Mouse (Mus musculus): ENCODE data around the gene Farsa. TPM values are rescaled to one million over a fixed set of nuclear protein-coding genes. Genes with fewer than 3 reads are reported as not detected.
A peak's percentile ranks its signal among the peaks of the same experiment; 100 is the strongest.

Gene Farsa
- total and polyA plus RNA-seq, 2 experiments from 2014 or later, result 84.6 to 92.7 TPM

- H3K9ac ChIP-seq (replicated peaks; ENCODE audit: low read length, poor library complexity, severe bottlenecking), result peak overlapping the region; percentile 99
- peak overlapping the region; percentile 90 for H3K4me3 ChIP-seq (ENCODE audit: low read depth, low read length)
- 71% methylated on average over 10 of the region's 10 CpGs for WGBS
- peaks cover 5% of the 10 kb centered on the region; the same call in 1 of the 2 replicates for H3K4me1 ChIP-seq (ENCODE audit: insufficient read depth, low read length)
- DNase-seq (ENCODE audit: low spot score) (no peak), ATAC-seq (ENCODE audit: low FRiP score) (no peak)
- TF ChIP-seq CTCF (IDR thresholded peaks at IDR 0.05), result peak; percentile 35
- peak overlapping the region; percentile 97 for H3K27ac ChIP-seq (ENCODE audit: low read depth, low read length)
- H3K27me3 ChIP-seq (ENCODE audit: insufficient read depth, low read length), result no peaks in the 10 kb centered on the region
- no peaks in the 10 kb centered on the region for H3K9me3 ChIP-seq (ENCODE audit: low read length)
- H3K36me3 ChIP-seq (ENCODE audit: insufficient read depth, low read length), result peaks cover 40% of the 10 kb centered on the region
- H3K4me2 ChIP-seq (ENCODE audit: low read depth, low read length, poor library complexity, severe bottlenecking), result peak overlapping the region; percentile 66
These were observed 23.7 kb upstream of the Farsa start for GRCm38 (mm10) chr8:84832759-84833742.

GRCm38 (mm10) chr8:84834002-84834865 lies 22.6 kb upstream of the Farsa start:
- no peak overlapping the region for H3K27ac ChIP-seq (ENCODE audit: low read depth, low read length)
- H3K4me1 ChIP-seq (ENCODE audit: insufficient read depth, low read length), result peaks cover 6% of the 10 kb centered on the region; the same call in 1 of the 2 replicates
- no peak overlapping the region for H3K4me2 ChIP-seq (ENCODE audit: low read depth, low read length, poor library complexity, severe bottlenecking)
- no peaks in the 10 kb centered on the region for H3K9me3 ChIP-seq (ENCODE audit: low read length)
- 82% methylated on average over 19 of the region's 19 CpGs for WGBS
- ATAC-seq (ENCODE audit: low FRiP score), result no peak
- H3K27me3 ChIP-seq (ENCODE audit: insufficient read depth, low read length), result no peaks in the 10 kb centered on the region
- no peak for TF ChIP-seq CTCF (IDR thresholded peaks at IDR 0.05)
- H3K4me3 ChIP-seq (ENCODE audit: low read depth, low read length), result no peak overlapping the region
- peaks cover 44% of the 10 kb centered on the region for H3K36me3 ChIP-seq (ENCODE audit: insufficient read depth, low read length)
- H3K9ac ChIP-seq (replicated peaks; ENCODE audit: low read length, poor library complexity, severe bottlenecking), result no peak overlapping the region
- peak; percentile 66 for DNase-seq (ENCODE audit: low spot score)

GRCm38 (mm10) chr8:84834866-84835855 lies 21.6 kb upstream of the Farsa start:
- Histone ChIP-seq H3K27ac (ENCODE audit: low read depth, low read length) (no peak overlapping the region), H3K36me3 (ENCODE audit: insufficient read depth, low read length) (peaks cover 44% of the 10 kb centered on the region), H3K9me3 (ENCODE audit: low read length) (no peaks in the 10 kb centered on the region), H3K9ac (replicated peaks; ENCODE audit: low read length, poor library complexity, severe bottlenecking) (0 out of 2 replicates have a peak overlapping the region, but pooled peaks have one; percentile 2), H3K27me3 (ENCODE audit: insufficient read depth, low read length) (no peaks in the 10 kb centered on the region), H3K4me2 (ENCODE audit: low read depth, low read length, poor library complexity, severe bottlenecking) (no peak overlapping the region), H3K4me3 (ENCODE audit: low read depth, low read length) (no peak overlapping the region), H3K4me1 (ENCODE audit: insufficient read depth, low read length) (peaks cover 11% of the 10 kb centered on the region)
- TF ChIP-seq CTCF (IDR thresholded peaks at IDR 0.05), result no peak
- 68% methylated on average over 10 of the region's 10 CpGs for WGBS
- no peak for ATAC-seq (ENCODE audit: low FRiP score)
- peak; percentile 80 for DNase-seq (ENCODE audit: low spot score)

- H3K27ac ChIP-seq (ENCODE audit: low read depth, low read length), result no peak overlapping the region
- H3K4me3 ChIP-seq (ENCODE audit: low read depth, low read length), result no peak overlapping the region
- no peaks in the 10 kb centered on the region for H3K27me3 ChIP-seq (ENCODE audit: insufficient read depth, low read length)
- WGBS, result 76% methylated on average over 8 of the region's 8 CpGs
- peaks cover 11% of the 10 kb centered on the region for H3K4me1 ChIP-seq (ENCODE audit: insufficient read depth, low read length)
- DNase-seq (ENCODE audit: low spot score) (no peak), ATAC-seq (ENCODE audit: low FRiP score) (no peak)
- no peak overlapping the region for H3K9ac ChIP-seq (replicated peaks; ENCODE audit: low read length, poor library complexity, severe bottlenecking)
- H3K4me2 ChIP-seq (ENCODE audit: low read depth, low read length, poor library complexity, severe bottlenecking), result no peak overlapping the region
- H3K36me3 ChIP-seq (ENCODE audit: insufficient read depth, low read length), result peaks cover 53% of the 10 kb centered on the region
- H3K9me3 ChIP-seq (ENCODE audit: low read length), result no peaks in the 10 kb centered on the region
- peak; percentile 13; the same call in 1 of the 2 replicates for TF ChIP-seq CTCF (IDR thresholded peaks at IDR 0.05)
These were observed 19.5 kb upstream of the Farsa start for GRCm38 (mm10) chr8:84837149-84837911.

Measured in midbrain, postnatal 0 days (tissue).